Mouse (Mus musculus) thymus, adult 2 months (tissue): ENCODE measurements at regions not wholly inside any gene's neighbourhood (a gene's known extent, or its start where the extent isn't known, plus 50 kb on each side); places are given as distances from the start of the nearest gene placed in this dataset.
A peak's percentile ranks its signal among the peaks of the same experiment; 100 is the strongest.

ENCODE experiments used
- DNase-seq: peaks from one replicate; pipeline ENCODE4 v3.0.0; 2021
- H3K27ac ChIP-seq: fragments of 200-500 bp; 2 replicates; pipeline ENCODE4 v1.5.1; 2012; ENCODE audit warnings: low read length, control low read depth; ENCODE audit not compliant: control insufficient read depth, insufficient read depth
- H3K27me3 ChIP-seq: fragments of 200-500 bp; 2 replicates; pipeline ENCODE4 v1.6.1; 2012; ENCODE audit warnings: mild to moderate bottlenecking, low read length, moderate library complexity, mixed read lengths; ENCODE audit not compliant: control insufficient read depth, insufficient read depth
- H3K36me3 ChIP-seq: fragments of 200-500 bp; 2 replicates; pipeline ENCODE4 v1.6.1; 2012; ENCODE audit warnings: mild to moderate bottlenecking, low read length, moderate library complexity; ENCODE audit not compliant: control insufficient read depth, insufficient read depth
- H3K4me1 ChIP-seq: fragments of 200-500 bp; replicated peaks from 2 replicates; pipeline ENCODE4 v1.6.1; 2012; ENCODE audit warnings: low read length; ENCODE audit not compliant: control insufficient read depth, insufficient read depth
- H3K4me3 ChIP-seq: fragments of 200-500 bp; 2 replicates; pipeline ENCODE4 v1.5.1; 2012; ENCODE audit warnings: mild to moderate bottlenecking, low read length, control low read depth, moderate library complexity; ENCODE audit not compliant: control insufficient read depth, insufficient read depth
- CTCF ChIP-seq: fragments of 200-500 bp; IDR thresholded peaks from 2 replicates; pipeline ENCODE4 v1.5.1; 2012; ENCODE audit warnings: mild to moderate bottlenecking, control low read depth, low read length, moderate library complexity, borderline replicate concordance; ENCODE audit not compliant: control insufficient read depth, poor library complexity, insufficient read depth; ENCODE audit errors: extremely low read depth
- POLR2A ChIP-seq: fragments of 200-500 bp; IDR thresholded peaks from 2 replicates; pipeline ENCODE4 v1.6.1; 2012; ENCODE audit warnings: mild to moderate bottlenecking, low read length, control low read depth, moderate library complexity; ENCODE audit not compliant: control insufficient read depth, poor library complexity, insufficient read depth; ENCODE audit errors: extremely low read depth
- WGBS: fragments of 180-500 bp; shearing (Covaris S2); methylation state at CpG from one replicate; pipeline ENCODE4 v1.1.7; 2018; 5-methylcytosine and 5-hydroxymethylcytosine counted together

- Histone ChIP-seq H3K36me3 (no peaks in the 10 kb centered on the region), H3K27me3 (no peaks in the 10 kb centered on the region), H3K4me3 (no peak overlapping the region), H3K4me1 (no peaks in the 10 kb centered on the region), H3K27ac (no peak overlapping the region)
- no peak for TF ChIP-seq POLR2A
- TF ChIP-seq CTCF: no peak
- 79% methylated on average over 10 of the region's 10 CpGs for WGBS
- DNase-seq: no peak
These were observed 75.0 kb upstream of the Calm2 start for GRCm38 (mm10) chr17:87521622-87522151.

GRCm38 (mm10) chr17:87522500-87523091, 75.9 kb upstream of the Calm2 start:
- Histone ChIP-seq H3K4me3 (no peak overlapping the region), H3K27ac (no peak overlapping the region), H3K4me1 (no peaks in the 10 kb centered on the region), H3K36me3 (no peaks in the 10 kb centered on the region), H3K27me3 (no peaks in the 10 kb centered on the region)
- no peak for DNase-seq
- WGBS: 27% methylated on average over 8 of the region's 8 CpGs
- TF ChIP-seq CTCF: no peak
- TF ChIP-seq POLR2A: no peak

GRCm38 (mm10) chr17:87523643-87524042, 76.9 kb upstream of the Calm2 start:
- no peak for TF ChIP-seq POLR2A
- no peak for TF ChIP-seq CTCF
- Histone ChIP-seq H3K27ac (no peak overlapping the region), H3K36me3 (no peaks in the 10 kb centered on the region), H3K4me3 (no peak overlapping the region), H3K27me3 (no peaks in the 10 kb centered on the region), H3K4me1 (no peaks in the 10 kb centered on the region)
- no peak for DNase-seq
- 85% methylated on average over 8 of the region's 10 CpGs for WGBS

- no peak for TF ChIP-seq CTCF
- no peak for TF ChIP-seq POLR2A
- DNase-seq: no peak
- 98% methylated on average over 7 of the region's 7 CpGs for WGBS
- Histone ChIP-seq H3K36me3 (no peaks in the 10 kb centered on the region), H3K27me3 (no peaks in the 10 kb centered on the region), H3K4me1 (peaks cover 4% of the 10 kb centered on the region; the same call in 1 of the 2 replicates), H3K27ac (no peak overlapping the region), H3K4me3 (no peak overlapping the region)
These were observed 80.4 kb upstream of the Calm2 start for GRCm38 (mm10) chr17:87527174-87527573.

GRCm38 (mm10) chr17:87530162-87530817, 83.6 kb upstream of the Calm2 start:
- no peaks in the 10 kb centered on the region for H3K36me3 ChIP-seq
- no peak overlapping the region for H3K4me3 ChIP-seq
- peak; percentile 71 for DNase-seq
- WGBS: 29% methylated on average over 29 of the region's 29 CpGs
- H3K27ac ChIP-seq: no peak overlapping the region
- peaks cover 7% of the 10 kb centered on the region; the same call in 1 of the 2 replicates for H3K4me1 ChIP-seq
- TF ChIP-seq POLR2A (no peak), CTCF (peak; percentile 77; the same call in 1 of the 2 replicates)
- H3K27me3 ChIP-seq: no peaks in the 10 kb centered on the region

- Histone ChIP-seq H3K27me3 (no peaks in the 10 kb centered on the region), H3K36me3 (no peaks in the 10 kb centered on the region), H3K4me1 (peaks cover 7% of the 10 kb centered on the region; the same call in 1 of the 2 replicates), H3K4me3 (no peak overlapping the region), H3K27ac (no peak overlapping the region)
- WGBS: 53% methylated on average over 17 of the region's 17 CpGs
- TF ChIP-seq POLR2A: no peak
- no peak for TF ChIP-seq CTCF
- no peak for DNase-seq
These were observed 84.2 kb upstream of the Calm2 start for GRCm38 (mm10) chr17:87530818-87531410.
